Mouse (Mus musculus) embryonic facial prominence, embryonic 12.5 days (tissue): ENCODE measurements at regions not wholly inside any gene's neighbourhood (a gene's known extent, or its start where the extent isn't known, plus 50 kb on each side); places are given as distances from the start of the nearest gene placed in this dataset.

Source experiments
- ATAC-seq: fragments of 200-750 bp; cut with Nextera tagmentation; 2 replicates; pipeline ENCODE4 v1.8.0; 2017; ENCODE audit not compliant: insufficient number of reproducible peaks, insufficient read depth, low FRiP score, low TSS enrichment
- H3K27ac ChIP-seq: fragments of 300-500 bp; sonication (generic); 2 replicates; pipeline ENCODE4 v1.5.1; 2016; ENCODE audit warnings: mild to moderate bottlenecking
- H3K27me3 ChIP-seq: fragments of 300-500 bp; sonication (generic); 2 replicates; pipeline ENCODE4 v1.6.1; 2016; ENCODE audit warnings: mild to moderate bottlenecking, moderate library complexity
- H3K36me3 ChIP-seq: fragments of 300-500 bp; sonication (generic); 2 replicates; pipeline ENCODE4 v1.6.1; 2016; ENCODE audit warnings: mild to moderate bottlenecking
- H3K4me1 ChIP-seq: fragments of 300-500 bp; sonication (generic); 2 replicates; pipeline ENCODE4 v1.6.1; 2016
- H3K4me2 ChIP-seq: fragments of 300-500 bp; sonication (generic); replicated peaks from 2 replicates; pipeline ENCODE4 v1.6.1; 2016; ENCODE audit warnings: mild to moderate bottlenecking, moderate library complexity
- H3K4me3 ChIP-seq: fragments of 300-500 bp; sonication (generic); 2 replicates; pipeline ENCODE4 v1.5.1; 2016; ENCODE audit warnings: mild to moderate bottlenecking
- H3K9ac ChIP-seq: fragments of 300-500 bp; sonication (generic); 2 replicates; pipeline ENCODE4 v1.6.1; 2016; ENCODE audit warnings: mild to moderate bottlenecking, moderate library complexity
- H3K9me3 ChIP-seq: fragments of 300-500 bp; sonication (generic); 2 replicates; pipeline ENCODE4 v1.6.1; 2016; ENCODE audit warnings: mild to moderate bottlenecking, moderate library complexity
- WGBS: fragments of 180-500 bp; shearing (Covaris S2); methylation state at CpG from one replicate; pipeline ENCODE4 v1.1.7; 2016; 5-methylcytosine and 5-hydroxymethylcytosine counted together

GRCm38 (mm10) chr8:8499921-8500320, 161.1 kb downstream of the Efnb2 start:
- no peak for ATAC-seq

GRCm38 (mm10) chr8:8498753-8499152, 162.3 kb downstream of the Efnb2 start:
- Histone ChIP-seq H3K9ac (no peak overlapping the region), H3K27ac (no peak overlapping the region), H3K36me3 (no peaks in the 10 kb centered on the region), H3K4me1 (no peaks in the 10 kb centered on the region), H3K27me3 (peaks cover 9% of the 10 kb centered on the region; the same call in 1 of the 2 replicates), H3K4me3 (no peak overlapping the region), H3K9me3 (0 out of 2 replicates have a peak, but pooled peaks cover 3% of the 10 kb centered on the region), H3K4me2 (no peak overlapping the region)
- no peak for ATAC-seq
- 58% methylated on average over 5 of the region's 5 CpGs for WGBS

More at GRCm38 (mm10) chr8:8499921-8500320, 161.1 kb downstream of the Efnb2 start:
- H3K36me3 ChIP-seq: no peaks in the 10 kb centered on the region
- no peaks in the 10 kb centered on the region for H3K9me3 ChIP-seq
- H3K27me3 ChIP-seq: peaks cover 9% of the 10 kb centered on the region; the same call in 1 of the 2 replicates
- H3K4me2 ChIP-seq: no peak overlapping the region
- no peak overlapping the region for H3K4me3 ChIP-seq
- H3K9ac ChIP-seq: no peak overlapping the region
- 90% methylated on average over 9 of the region's 9 CpGs for WGBS
- H3K4me1 ChIP-seq: no peaks in the 10 kb centered on the region
- no peak overlapping the region for H3K27ac ChIP-seq

GRCm38 (mm10) chr8:8495472-8495871, 165.6 kb downstream of the Efnb2 start:
- ATAC-seq: no peak

GRCm38 (mm10) chr8:8494281-8494680, 166.8 kb downstream of the Efnb2 start:
- H3K4me3 ChIP-seq: no peak overlapping the region
- H3K9me3 ChIP-seq: 0 out of 2 replicates have a peak, but pooled peaks cover 3% of the 10 kb centered on the region
- peaks cover 23% of the 10 kb centered on the region for H3K27me3 ChIP-seq
- peaks cover 13% of the 10 kb centered on the region; the same call in 1 of the 2 replicates for H3K4me1 ChIP-seq
- no peak overlapping the region for H3K9ac ChIP-seq
- WGBS: 92% methylated on average over 10 of the region's 10 CpGs
- no peak overlapping the region for H3K4me2 ChIP-seq
- no peaks in the 10 kb centered on the region for H3K36me3 ChIP-seq
- no peak for ATAC-seq
- no peak overlapping the region for H3K27ac ChIP-seq

More at GRCm38 (mm10) chr8:8495472-8495871, 165.6 kb downstream of the Efnb2 start:
- H3K9me3 ChIP-seq: 0 out of 2 replicates have a peak, but pooled peaks cover 3% of the 10 kb centered on the region
- WGBS: 85% methylated on average over 7 of the region's 7 CpGs
- no peak overlapping the region for H3K27ac ChIP-seq
- H3K4me3 ChIP-seq: no peak overlapping the region
- no peaks in the 10 kb centered on the region for H3K36me3 ChIP-seq
- no peak overlapping the region for H3K9ac ChIP-seq
- no peak overlapping the region for H3K4me2 ChIP-seq
- peaks cover 18% of the 10 kb centered on the region for H3K27me3 ChIP-seq
- H3K4me1 ChIP-seq: 0 out of 2 replicates have a peak, but pooled peaks cover 4% of the 10 kb centered on the region

- ATAC-seq: no peak
- Histone ChIP-seq H3K27ac (no peak overlapping the region), H3K4me1 (peaks cover 29% of the 10 kb centered on the region), H3K36me3 (no peaks in the 10 kb centered on the region), H3K4me2 (no peak overlapping the region), H3K4me3 (no peak overlapping the region), H3K9me3 (0 out of 2 replicates have a peak, but pooled peaks cover 3% of the 10 kb centered on the region), H3K27me3 (peaks cover 17% of the 10 kb centered on the region), H3K9ac (no peak overlapping the region)
- 83% methylated on average over 2 of the region's 2 CpGs for WGBS
Measured at GRCm38 (mm10) chr8:8491908-8492307, 169.1 kb downstream of the Efnb2 start.

- Histone ChIP-seq H3K4me2 (peak overlapping the region; percentile 42; the same call in 1 of the 2 replicates), H3K9ac (no peak overlapping the region)
- WGBS: 7% methylated on average over 9 of the region's 9 CpGs
Measured at GRCm38 (mm10) chr8:8489784-8490183, 171.3 kb downstream of the Efnb2 start.

GRCm38 (mm10) chr8:8488695-8489571, 172.1 kb downstream of the Efnb2 start:
- Histone ChIP-seq H3K9ac (0 out of 2 replicates have a peak overlapping the region, but pooled peaks have one; percentile 10), H3K27ac (no peak overlapping the region), H3K4me2 (peak overlapping the region; percentile 42), H3K27me3 (peaks cover 17% of the 10 kb centered on the region), H3K4me1 (peaks cover 33% of the 10 kb centered on the region), H3K36me3 (no peaks in the 10 kb centered on the region), H3K4me3 (no peak overlapping the region), H3K9me3 (no peaks in the 10 kb centered on the region)
- ATAC-seq: peak; percentile 48; the same call in 1 of the 2 replicates
- WGBS: 7% methylated on average over 26 of the region's 26 CpGs

More at GRCm38 (mm10) chr8:8489784-8490183, 171.3 kb downstream of the Efnb2 start:
- Histone ChIP-seq H3K27me3 (peaks cover 17% of the 10 kb centered on the region), H3K36me3 (no peaks in the 10 kb centered on the region), H3K27ac (no peak overlapping the region), H3K4me1 (peaks cover 31% of the 10 kb centered on the region), H3K4me3 (no peak overlapping the region), H3K9me3 (0 out of 2 replicates have a peak, but pooled peaks cover 3% of the 10 kb centered on the region)
- ATAC-seq: no peak

GRCm38 (mm10) chr8:8488191-8488694, 172.8 kb downstream of the Efnb2 start:
- H3K4me2 ChIP-seq: peak overlapping the region; percentile 42
- H3K27ac ChIP-seq: no peak overlapping the region
- H3K27me3 ChIP-seq: peaks cover 17% of the 10 kb centered on the region
- H3K4me3 ChIP-seq: no peak overlapping the region
- H3K9ac ChIP-seq: no peak overlapping the region
- peaks cover 33% of the 10 kb centered on the region for H3K4me1 ChIP-seq
- 43% methylated on average over 9 of the region's 9 CpGs for WGBS
- H3K36me3 ChIP-seq: no peaks in the 10 kb centered on the region
- 0 out of 2 replicates have a peak, but pooled peaks have one; percentile 49 for ATAC-seq
- no peaks in the 10 kb centered on the region for H3K9me3 ChIP-seq

- no peak overlapping the region for H3K27ac ChIP-seq
- H3K4me1 ChIP-seq: peaks cover 33% of the 10 kb centered on the region
- no peak overlapping the region for H3K4me2 ChIP-seq
- H3K9me3 ChIP-seq: no peaks in the 10 kb centered on the region
- H3K9ac ChIP-seq: no peak overlapping the region
- H3K4me3 ChIP-seq: no peak overlapping the region
- ATAC-seq: no peak
- no peaks in the 10 kb centered on the region for H3K36me3 ChIP-seq
- 18% methylated on average over 5 of the region's 5 CpGs for WGBS
- peaks cover 14% of the 10 kb centered on the region for H3K27me3 ChIP-seq
Measured at GRCm38 (mm10) chr8:8487706-8488105, 173.3 kb downstream of the Efnb2 start.

GRCm38 (mm10) chr8:8486866-8487265, 174.2 kb downstream of the Efnb2 start:
- 76% methylated on average over 3 of the region's 3 CpGs for WGBS
- Histone ChIP-seq H3K27ac (no peak overlapping the region), H3K9me3 (no peaks in the 10 kb centered on the region), H3K27me3 (peaks cover 10% of the 10 kb centered on the region; the same call in 1 of the 2 replicates), H3K4me1 (peaks cover 33% of the 10 kb centered on the region), H3K4me3 (no peak overlapping the region), H3K36me3 (no peaks in the 10 kb centered on the region), H3K9ac (no peak overlapping the region), H3K4me2 (no peak overlapping the region)
- no peak for ATAC-seq

- Histone ChIP-seq H3K4me1 (peaks cover 27% of the 10 kb centered on the region), H3K27ac (no peak overlapping the region), H3K9me3 (no peaks in the 10 kb centered on the region), H3K4me2 (no peak overlapping the region), H3K27me3 (0 out of 2 replicates have a peak, but pooled peaks cover 5% of the 10 kb centered on the region), H3K9ac (no peak overlapping the region), H3K36me3 (no peaks in the 10 kb centered on the region), H3K4me3 (no peak overlapping the region)
- 50% methylated on average over 3 of the region's 3 CpGs for WGBS
- ATAC-seq: no peak
Measured at GRCm38 (mm10) chr8:8485252-8485651, 175.8 kb downstream of the Efnb2 start.
